Mouse (Mus musculus): ENCODE measurements at regions not wholly inside any gene's neighbourhood (a gene's known extent, or its start where the extent isn't known, plus 50 kb on each side); places are given as distances from the start of the nearest gene placed in this dataset.

DNA sequence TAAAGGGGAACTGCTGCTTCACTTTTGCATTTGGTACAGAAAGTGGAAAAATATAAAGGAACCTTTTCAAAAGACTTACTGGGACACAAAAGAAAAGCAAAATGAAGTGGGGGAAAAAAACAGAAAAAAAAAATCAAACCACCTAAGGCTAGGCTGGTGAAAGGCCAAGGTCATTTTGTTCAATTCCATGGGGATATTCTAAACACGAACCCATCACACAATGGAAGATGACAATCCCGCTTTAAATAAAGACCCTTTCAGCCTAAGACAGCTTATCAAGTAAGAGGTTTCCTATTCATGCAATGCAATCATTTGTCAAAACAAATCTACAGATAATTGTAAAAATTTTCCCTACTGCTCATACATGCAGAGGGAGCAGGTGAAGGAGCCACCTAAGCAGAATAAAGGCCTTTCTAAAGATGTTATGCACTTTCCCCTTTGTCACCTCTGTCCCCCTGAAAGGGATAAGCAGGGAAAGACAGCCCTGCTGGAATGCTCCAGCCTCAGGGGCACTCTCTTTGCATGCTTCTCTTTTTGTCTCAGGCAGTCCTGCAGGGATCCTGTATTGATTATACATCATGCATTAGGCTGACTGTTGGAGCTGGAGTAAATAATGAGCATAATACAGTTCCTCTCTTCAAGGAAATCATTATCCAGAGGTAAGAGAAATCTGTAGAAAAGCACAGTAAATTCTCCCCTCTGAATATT lies 367.8 kb downstream of the 1190002N15Rik start:
- no peak for TF ChIP-seq MAX (IDR thresholded peaks at IDR 0.05; ENCODE audit: low read depth)
- TF ChIP-seq CEBPB (IDR thresholded peaks at IDR 0.05; ENCODE audit: insufficient read depth, poor library complexity, severe bottlenecking): no peak
- no peak for TF ChIP-seq POLR2A (IDR thresholded peaks at IDR 0.05; ENCODE audit: insufficient read length, low read depth)
- no peak for TF ChIP-seq POLR2AphosphoS2 (IDR thresholded peaks at IDR 0.05; ENCODE audit: insufficient read length, low read depth)
- TF ChIP-seq USF1 (IDR thresholded peaks at IDR 0.05; ENCODE audit: low read depth): no peak
- TF ChIP-seq SRF (IDR thresholded peaks at IDR 0.05; ENCODE audit: control insufficient read depth, insufficient read length, low read depth): no peak
- TF ChIP-seq MYOD1 (IDR thresholded peaks at IDR 0.05; ENCODE audit: control insufficient read depth in 1 of 3, insufficient read length in 2 of 3, low read depth in 2 of 3): no peak
- TF ChIP-seq MYOG (IDR thresholded peaks at IDR 0.05; ENCODE audit: control insufficient read depth in 1 of 3, insufficient read depth in 1 of 3, insufficient read length in 2 of 3, low read depth in 2 of 3): no peak
- no peak for TF ChIP-seq TCF12 (IDR thresholded peaks at IDR 0.05; ENCODE audit: insufficient read depth, poor library complexity, severe bottlenecking)
- TF ChIP-seq TCF3 (IDR thresholded peaks at IDR 0.05; ENCODE audit: insufficient read length, low read depth): no peak
